Mouse (Mus musculus): Measurements from ENCODE around the gene Mtfr1l.

The Mtfr1l gene

DNA sequence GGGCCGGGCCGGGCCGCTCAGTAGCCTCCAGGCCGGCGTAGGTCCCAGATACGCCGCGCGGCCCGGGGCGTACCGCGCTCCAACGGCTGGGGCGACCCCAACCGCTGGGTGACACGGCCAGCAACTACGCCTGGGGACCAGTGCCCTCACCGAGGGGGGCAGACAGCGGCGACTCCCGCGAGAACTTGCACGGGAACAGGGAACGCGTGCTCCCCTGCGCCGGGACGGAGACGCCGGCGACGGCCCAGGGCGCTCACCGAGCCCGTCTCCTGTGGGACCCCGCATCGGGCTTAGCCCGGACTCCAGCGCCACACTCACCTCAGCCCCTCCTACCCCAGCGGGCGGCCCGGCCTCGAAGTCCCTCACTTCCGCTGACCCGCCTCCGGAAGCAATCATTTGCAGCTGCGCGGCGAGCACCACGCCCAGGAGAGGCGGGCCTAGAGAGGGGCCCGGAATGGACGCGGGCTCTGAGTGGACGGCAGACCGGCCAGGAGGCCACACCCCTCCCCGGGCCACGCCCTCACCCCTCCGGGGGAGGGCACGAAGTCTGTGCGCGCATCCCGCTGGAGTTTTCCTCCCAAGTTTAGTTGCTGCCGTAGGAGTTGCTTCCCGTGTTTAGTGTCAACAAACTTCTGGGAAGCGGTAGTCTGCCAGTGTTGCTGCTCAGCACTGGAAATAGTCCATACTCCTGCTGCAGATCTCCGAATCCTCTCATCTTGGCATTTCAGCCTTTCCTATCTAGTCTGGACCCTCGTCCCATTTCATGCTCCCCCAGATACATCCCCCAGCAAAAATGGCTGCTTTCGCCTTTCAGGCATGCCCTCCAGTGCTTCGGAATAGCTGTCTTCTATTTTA lies at the start of gene Mtfr1l:
Gene Mtfr1l (minus strand): TSS at position 456 of the 855 bp plus-strand sequence.
- peak; percentile 99 for DNase-seq

DNA sequence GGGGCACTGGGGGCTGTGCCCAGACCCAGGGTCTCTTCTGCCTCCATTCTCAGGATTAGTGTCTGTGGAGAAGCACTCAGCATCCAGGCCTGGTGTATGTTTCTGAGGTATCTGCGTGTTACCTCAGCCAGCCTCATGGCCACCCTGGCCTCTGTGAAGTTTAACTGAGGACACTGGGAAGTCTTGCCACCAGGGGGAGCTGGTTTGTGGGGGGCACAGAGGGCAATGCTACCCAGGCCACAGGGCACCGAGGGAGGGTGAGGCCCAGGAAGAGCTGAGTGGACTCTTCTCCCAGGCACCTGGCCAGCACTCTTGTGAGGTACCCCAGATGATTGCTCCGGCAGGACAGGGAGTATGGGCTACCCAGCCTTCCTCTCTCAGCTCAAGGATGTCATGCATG lies 48.3 kb upstream of the Mtfr1l start:
- peak in 1 of 2 experiments; percentile 69 for DNase-seq

DNA sequence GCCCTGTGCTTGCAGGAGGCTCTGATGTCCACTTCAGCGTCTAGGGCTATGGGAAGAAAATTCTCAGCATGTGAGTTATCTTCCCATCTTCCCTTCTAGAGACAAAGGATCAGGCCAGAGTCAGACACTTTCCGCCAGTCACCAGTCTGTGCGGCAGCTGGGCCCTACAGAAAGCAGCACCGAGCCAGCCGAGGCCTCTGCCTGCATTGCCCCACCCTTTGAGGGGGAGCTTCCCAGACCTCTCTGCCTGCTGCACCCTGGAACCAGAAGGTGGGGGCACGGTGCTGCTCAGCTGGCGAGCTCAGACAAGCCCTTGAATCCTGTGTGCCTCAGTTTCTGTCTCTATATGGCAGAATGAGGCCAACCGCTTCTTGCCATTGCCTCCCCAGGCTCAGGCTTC lies 46.2 kb upstream of the Mtfr1l start:
- DNase-seq, result no peak

DNA sequence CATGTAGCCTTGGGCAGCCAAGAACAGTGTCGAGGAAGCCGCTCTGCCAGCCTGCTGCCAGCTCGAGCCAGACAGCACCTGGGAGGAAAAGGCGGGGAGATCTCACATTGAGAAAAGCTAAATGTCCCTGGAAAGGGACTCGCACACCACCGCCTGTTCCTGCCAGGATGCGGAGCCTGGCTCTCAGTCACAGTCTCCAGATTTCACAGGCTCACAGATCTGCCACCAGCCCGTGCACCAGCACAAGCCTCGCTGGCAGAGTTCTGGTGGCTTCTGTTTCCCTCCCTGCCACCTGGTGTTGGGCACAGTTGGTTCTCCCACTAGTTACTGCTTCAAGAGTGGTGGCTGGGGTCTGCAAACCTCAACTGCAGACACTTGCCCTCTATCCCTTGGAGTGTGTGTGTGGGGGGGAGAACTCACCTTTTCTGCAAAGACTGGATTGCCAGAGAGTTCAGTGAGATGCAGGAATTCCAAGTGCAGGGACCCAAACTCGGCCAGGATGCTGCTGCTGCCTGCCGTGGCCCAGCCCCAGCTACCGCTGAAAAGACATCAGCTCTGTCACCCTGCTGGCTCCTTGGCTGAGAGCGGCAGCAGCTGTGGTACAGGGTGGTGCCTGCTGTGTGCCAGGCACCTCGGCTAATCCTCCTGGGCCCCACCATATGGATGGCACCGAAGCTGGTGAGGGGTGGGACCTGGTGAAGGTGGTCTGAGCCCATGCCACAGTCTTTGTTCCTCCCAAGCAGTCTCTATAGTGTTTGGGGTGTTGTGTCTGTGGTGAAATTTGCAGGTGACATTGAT lies 45.4 kb upstream of the Mtfr1l start:
- no peak for DNase-seq

DNA sequence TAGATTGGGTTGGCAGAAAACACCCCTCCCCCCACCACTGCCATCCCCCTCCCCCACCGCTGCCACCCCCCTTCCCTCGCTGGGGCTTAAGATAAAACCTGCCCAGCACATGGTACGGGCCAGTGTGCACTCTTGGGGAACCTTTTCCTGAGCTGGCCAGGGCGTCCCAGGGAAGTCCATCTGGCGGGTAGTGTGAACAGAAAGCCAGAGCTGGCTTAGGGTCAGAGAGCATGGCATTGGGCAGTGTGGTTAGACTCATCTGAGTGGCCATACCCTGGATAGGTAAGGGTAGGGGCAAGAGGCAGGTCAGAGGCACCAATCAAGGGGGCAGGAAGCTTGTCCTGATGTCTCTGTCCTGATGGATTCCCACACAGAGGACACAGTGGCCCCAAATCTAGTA lies 44.4 kb upstream of the Mtfr1l start:
- no peak for DNase-seq

DNA sequence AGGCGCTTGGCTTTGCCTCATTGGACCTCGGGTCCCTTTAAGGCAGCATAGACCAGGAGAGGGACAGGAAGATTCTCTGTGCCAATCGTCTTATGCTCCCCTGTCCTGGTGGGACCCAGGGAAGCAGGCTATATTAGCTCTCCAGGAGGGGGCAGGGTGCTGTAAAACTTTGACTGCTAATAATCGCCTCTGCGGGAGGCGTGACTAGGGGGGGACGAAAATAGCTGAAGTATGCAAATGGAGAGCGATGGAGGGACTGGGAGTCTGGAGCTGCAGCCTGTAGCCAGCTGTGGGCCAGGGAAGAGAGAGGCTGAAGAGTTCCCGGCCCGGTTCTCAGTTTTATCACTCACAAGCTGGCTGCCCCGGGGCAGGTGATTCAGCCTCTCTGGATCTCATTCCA lies 44.0 kb upstream of the Mtfr1l start:
- peak; percentile 31 to 46 for DNase-seq

DNA sequence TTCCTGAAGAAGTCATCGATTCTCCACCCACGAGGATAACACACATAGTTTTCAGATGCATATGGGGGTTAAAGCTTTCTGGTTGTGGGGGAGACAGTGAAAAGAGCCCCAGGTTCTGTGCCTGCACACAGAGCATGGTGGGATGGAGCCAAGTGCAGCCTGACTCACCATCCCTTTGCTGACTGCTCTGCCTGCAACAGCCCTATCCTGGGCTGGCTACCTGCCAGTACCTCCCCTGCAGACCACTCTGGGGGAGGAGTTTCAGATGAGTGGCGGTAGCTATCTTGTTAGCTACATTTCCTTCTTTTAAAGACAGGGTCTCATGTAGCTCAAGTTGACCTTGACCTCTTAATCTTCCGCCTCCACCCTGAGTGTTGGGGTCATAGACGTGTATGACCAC lies 43.2 kb upstream of the Mtfr1l start:
- DNase-seq, result no peak

DNA sequence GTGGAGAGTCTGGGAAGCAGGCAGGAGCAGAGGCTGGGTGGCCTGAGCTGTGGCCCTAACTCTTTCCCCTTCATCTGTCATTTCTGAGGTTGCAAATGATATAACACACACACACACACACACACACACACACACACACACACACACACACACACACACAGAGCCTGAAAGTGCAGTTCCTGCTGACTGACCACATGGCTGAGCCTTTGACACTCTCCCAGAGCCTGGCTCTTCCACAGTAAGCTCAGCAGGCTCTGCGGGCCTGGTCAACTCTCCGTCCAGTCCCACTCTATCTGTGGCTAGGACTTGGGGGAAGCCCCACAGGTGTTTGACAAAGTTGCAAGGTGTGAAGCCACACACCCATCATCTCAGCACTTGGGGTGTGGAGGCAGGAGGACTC lies 42.1 kb upstream of the Mtfr1l start:
- DNase-seq, result no peak

DNA sequence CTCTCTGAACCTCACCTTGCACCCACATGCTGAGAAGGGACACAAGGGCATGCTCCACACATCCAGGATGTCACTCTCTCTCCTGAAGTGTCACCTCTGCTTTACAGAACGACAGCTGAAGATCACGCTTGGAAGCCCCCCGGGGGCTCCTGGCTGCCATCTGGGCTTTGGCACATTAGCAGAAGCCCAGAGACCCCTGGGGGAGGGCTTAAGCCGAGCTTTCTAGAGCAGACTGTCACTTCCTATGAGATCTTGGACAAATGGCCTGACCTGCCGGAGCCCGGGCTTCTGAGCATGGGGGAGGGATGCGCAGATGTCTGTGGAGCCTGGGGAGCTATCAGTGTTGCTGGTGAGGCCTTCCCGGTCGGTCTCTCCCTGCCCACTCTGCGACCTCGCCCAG lies 40.3 kb upstream of the Mtfr1l start:
- DNase-seq, result no peak

DNA sequence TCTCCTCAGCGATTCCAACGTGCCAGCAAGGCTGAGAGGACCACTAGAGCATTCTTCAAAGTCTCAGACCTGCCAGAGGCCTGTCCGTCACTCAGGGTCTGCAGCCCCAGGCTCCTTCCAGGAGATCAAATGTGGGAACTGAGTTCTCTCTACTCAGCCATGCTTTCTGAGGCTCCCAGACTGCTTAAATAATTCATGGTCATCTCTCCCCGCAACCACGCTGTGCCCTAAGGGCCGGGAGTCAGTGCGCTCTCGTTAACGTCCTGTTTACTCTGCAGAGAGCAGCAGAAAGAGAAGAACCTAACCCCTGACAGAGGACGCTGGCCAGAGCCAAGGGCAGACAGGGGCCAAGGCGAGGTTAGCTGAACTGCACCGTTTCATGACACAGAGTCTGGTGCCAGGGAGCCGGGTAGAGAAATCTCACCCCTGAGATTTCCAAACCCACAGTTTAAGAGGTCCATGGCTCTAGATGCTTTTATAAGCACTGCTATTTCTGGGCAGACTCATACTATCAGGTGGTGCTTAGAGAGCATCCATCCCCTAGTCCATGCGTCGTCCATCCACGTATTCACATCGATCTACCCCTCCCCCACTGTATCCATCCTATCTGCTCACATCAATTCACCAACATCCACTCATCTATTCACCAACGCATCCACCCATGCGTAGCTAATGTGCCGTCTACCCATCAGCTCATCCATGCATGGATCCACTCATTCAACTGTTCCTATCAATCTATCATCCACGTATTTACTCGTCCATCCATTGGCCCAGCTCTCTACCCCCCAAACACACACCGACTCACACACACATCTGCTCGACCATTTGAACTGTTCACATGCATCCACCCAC lies 37.5 kb upstream of the Mtfr1l start:
- DNase-seq, result no peak

DNA sequence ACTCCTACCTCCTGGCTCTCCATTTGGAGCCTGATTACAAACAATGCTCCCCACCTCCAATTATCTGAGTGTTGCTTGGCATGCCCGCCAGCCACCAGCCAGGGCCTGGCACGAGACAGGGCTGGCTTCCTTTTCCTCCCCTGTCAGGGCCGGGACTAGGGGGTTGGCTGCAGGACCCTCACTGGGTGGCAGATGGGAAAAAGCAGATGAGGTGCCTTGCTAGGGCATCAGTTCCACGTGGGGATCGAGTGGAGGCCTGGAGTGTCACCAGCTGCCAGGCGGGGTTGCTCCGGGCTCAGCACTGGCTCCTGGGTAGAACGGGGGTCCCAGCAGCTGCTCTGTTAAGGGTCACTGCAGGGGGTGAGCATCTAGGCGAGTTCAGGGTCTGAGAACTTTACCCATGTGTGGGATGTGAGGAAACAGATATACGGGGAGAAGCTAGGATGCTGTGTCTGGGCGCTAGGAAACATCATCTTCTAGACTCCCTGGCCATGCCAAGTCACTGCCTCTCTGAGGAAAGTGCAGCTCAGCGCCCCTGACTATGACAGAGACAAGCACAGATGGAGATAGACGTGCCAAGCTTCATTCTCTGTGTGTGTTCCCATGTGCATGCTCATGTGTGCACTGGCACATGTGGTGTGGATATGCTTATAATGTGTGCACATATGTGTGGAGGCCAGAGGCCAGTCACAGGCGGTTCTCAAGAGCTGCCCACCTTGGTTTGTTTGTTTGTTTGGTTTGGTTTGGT lies 35.7 kb upstream of the Mtfr1l start:
- no peak for DNase-seq

DNA sequence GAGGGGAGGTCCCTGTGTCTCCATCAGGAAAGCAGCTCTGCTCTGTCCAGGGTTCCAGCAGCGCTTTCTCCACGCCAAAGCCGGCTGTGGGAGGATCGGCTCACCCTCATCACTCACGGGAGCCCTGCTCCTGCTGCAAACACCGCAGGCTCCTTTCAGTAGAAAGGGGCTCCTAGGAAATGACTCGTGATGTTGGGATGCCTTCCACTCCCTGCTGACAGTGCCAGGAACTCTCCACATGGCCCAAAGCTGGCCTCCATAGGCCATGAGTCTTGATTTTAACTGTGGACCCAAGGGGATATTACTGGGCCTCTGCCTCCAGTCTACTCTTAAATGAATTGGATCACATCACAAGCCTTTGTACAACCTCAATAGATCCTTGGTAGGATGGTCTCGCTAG lies 34.6 kb upstream of the Mtfr1l start:
- no peak for DNase-seq

DNA sequence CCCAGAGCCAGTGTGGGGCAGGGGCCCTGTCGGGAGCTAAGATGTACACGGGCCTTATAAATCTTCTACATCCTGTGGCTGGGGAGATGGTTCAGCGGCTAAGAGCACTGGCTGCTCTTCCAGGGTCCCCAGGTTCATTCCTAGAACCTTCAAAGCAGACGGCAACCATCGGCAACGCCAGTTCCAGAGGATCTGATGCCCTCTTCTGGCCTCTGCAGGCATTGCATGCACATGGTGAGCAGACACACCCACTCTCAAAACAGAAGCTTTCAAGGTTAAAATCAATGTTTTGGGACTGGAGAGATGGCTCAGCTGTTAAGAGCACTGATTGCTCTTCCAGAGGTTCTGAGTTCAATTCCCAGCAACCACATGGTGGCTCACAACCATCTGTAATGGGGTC lies 34.0 kb upstream of the Mtfr1l start:
- peak in 1 of 2 experiments; percentile 57 for DNase-seq

DNA sequence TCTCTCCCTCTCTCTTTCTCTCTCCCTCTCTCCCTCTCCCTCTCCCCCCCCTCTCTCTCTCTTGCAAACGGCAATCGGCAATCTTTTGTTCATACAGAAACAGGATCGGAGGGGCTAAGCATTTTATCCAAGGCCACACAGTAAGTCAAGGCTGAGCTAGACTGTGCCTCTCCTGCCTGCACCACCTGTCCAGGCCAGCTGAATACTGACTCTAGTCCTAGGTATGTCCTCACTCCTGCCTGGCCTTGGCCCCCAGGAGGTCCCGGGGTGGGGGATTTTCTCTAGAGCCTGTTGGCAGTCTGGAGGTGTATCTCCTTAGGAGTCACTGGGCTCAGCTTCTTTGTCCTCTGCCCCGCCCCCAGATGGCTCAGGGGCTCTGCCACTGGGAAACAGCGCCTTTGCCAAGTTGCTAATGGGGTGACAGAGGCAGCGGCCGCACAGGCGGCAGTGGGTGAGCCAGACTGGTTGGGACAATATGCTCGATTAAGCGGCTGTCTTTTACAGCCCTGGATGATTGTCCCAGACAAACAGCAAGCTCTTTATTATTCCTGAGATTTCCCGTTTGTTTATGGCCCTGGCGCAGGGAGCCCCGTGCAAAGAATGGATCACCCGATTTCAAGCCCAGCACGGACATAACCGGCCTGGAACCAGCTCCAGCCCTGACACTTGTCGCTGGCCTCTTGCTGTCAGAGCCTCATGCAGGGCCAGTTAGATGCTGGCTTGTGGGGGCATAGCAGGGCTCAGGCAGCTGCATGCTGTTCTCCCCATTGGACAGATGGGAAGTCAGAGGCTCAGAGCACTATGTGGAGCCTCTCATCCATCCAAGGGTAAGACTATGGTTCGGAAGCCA lies 32.4 kb upstream of the Mtfr1l start:
- no peak for DNase-seq

DNA sequence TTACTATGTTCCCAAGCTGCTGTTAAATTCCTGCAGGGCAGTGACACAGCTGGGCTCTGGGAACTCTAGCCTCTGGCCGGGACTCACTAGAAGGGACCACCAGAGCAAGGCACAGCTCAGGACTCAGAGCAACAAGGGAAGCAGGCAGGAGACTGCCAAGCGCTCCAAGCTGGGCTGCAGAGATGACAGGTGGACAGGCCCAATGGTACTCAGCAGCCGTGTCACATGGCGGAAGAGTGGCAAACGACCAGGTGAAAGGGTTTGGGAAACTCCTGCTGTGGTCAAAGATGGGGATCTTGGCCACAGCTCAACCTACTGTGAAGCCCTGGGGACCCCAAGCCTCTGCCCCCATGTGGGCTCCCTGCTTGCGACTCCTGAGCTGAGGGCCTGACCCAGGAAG lies 28.9 kb upstream of the Mtfr1l start:
- no peak for DNase-seq

DNA sequence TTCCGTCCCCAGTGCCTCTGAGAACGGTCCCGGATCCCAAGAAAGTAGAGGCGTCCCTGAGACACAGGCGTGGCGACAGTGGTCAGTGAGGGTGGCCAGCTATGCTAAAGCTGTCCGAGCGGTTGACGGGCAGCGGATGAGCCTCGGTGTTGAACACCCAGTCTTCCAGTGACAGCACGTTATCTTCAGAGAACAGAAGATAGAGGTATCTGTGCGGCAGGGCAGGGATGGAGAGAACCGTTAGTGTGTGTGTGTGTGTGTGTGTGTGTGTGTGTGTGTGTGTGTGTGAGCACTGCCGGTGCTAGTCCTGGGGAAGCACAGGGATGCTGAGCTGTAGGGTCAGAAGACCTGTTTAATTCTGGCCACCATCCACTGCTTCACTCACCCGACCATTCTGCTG lies 28.4 kb upstream of the Mtfr1l start:
- no peak for DNase-seq

DNA sequence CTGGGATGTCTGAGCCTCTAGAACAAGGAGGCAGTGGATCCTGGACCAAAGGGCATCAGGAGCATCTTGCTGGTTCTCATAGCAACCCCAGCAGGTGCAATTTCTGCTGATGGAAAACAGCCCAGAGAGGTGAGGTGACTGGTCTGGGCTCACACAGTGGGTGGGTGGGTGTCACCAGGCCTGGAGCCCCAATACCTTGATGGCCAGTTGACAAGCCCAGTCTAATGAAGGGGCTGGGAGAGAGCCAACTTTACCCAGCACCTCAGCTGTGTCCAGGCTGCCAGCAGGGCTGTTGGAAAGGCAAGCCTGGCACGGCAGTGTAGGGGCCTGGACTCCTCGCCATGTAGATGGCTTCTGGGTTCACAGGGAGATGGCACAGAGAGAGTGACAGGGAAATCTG lies 26.8 kb upstream of the Mtfr1l start:
- DNase-seq, result no peak

DNA sequence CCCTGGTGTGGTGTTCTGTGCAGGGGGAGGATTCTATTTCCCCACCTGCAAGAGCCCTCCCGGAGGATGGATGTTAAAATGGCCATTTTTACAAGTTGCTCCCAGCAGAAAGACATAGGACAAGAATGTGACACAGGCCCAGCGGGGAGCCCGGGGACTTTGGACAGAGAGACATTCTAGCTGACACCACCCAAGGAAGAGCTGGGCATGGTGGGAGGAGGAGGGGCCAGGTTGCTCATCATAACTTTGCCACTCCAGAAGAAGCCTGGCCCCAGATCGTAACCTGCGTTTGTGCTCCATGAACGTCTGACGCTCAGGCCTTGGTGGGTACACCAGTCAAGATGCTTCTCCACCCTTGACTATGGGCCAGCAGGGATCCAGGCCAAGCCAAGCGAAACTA lies 25.5 kb upstream of the Mtfr1l start:
- no peak for DNase-seq

DNA sequence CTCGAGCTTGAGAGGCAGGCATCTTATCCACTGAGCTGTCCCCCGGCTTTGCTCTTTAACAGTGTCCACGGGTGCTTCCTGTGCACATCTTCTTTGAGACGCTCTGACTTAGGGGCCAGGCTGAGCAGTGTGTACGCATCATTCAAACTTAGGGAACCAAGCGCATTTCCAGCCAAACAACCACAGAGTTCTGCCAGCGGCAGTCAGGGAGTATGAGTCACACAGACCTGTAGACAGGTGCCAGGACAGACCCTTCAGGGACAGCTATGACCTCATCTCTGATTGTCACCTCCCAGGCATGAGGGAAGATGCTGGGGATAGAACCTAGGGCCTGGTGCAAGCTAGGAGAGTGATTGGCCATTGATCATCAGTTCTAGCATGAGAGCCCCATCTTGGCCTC lies 24.0 kb upstream of the Mtfr1l start:
- DNase-seq, result no peak

DNA sequence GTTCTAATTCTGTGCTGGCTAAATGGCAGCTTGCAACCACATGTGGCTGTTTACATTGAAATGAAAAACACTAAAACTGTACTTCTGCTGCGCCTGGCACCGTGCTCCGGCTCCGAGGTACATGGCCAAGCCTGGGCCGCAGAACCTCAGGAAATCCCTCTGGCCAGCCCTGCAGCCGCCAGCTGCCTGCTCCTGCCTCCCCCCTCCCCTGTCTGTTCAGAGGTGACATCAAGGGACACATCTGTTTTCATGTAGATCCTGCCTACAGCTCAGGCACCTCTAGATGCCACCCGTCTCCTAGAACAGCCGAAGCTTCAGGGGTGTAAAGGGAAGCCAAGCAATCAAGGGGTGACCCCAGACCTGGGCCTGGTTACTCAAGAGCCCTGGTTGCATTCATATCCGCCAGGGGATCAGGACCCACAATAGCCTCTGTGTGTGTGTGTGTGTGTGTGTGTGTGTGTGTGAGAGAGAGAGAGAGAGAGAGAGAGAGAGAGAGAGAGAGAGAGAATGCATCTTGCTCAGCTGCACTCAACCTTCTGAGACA lies 23.5 kb upstream of the Mtfr1l start:
- no peak for DNase-seq

DNA sequence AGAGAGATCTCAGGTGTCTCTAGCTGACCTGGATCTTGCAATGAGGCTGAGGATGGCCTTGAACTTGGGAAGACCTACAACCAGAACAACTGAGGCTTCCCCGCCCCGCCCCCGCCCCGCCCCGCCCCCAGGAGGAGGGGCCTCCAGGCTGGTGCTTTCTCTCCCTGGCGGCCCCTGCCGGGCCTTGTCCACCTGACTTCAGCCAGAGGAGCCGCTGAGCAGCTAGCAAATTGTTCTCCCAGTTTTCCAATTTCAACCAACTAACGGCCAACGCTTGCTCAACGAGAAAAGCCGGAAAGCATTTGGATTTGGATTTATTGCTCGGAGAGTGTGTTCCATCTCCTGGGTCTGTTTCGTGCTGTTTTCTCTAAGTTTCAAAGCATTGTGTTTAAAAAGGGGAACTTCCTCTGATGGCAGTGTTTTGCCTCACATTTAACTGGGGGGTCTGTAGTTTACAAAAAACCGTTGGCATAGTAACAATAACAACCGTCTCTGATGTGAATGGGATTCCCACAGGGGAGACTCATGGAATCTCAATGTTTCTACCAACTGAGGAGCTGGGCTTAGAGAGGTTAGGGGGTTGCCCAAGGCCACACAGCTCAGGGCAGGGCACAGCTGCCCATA lies 22.6 kb upstream of the Mtfr1l start:
- DNase-seq, result no peak

All from kidney, postnatal 36 days (tissue).